Mouse (Mus musculus) activated CD4-positive, CD25-positive, alpha-beta regulatory T cell, adult 4 months (primary cell): ENCODE results near the gene Pcca. TPM values are rescaled to one million over a fixed set of nuclear protein-coding genes. Genes with fewer than 3 reads are reported as not detected.

Source experiments
- ATAC-seq: one replicate; pipeline ENCODE4 v1.8.0; 2017
- polyA plus RNA-seq, 2 experiments: library from polyadenylated mRNA; unstranded; fragments of 100-300 nt; shearing (Covaris generic); gene quantifications; one replicate each; pipeline ENCODE4 v1.2.1; 2017

Pcca gene
- polyA plus RNA-seq, 2 experiments from 2014 or later: 11.5 to 19.5 TPM

DNA sequence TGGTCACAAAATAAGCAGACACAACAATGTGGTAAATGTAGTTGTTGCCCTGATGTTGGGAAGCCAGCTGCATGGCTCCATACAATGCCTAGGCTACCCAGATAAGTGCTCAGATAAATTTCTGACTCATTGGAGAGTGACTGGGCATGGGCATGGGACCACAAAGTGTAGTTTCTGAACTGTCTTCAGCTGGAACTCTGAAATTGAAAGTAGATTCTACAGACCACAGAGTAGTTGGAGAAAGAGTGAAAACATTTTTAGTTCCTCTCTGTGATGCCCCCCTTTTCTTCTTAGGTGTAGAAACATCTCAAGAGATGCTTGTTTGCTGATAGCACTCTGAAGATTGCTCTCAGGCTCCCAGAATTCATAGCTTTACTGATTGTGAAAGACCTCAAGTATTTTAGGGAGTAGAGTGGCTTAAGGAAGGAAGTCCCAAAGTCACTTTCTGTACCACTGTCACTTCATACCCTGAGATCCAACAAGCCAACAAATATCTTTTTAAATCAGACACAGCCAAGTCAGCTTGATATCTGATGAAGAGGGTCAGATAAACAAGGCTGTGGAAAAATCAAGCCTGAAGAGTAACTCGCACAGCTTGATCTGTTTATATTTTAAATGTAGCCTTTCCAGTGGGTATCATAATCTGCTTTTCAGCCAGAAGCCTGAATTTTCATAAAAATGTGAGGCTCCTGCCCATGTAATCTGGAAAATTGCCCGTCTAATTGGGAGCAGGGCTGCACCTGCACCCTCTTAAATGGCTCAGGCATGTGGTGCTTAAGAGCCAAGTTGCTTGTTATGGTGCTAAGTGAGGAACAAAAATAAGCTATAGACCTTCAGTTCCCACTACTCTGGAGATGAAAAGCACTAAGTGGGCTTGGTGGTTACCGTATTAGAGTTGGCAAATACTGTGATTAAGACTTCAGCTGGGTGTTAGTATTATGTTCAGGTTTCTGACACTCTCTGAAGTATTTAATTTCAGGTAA, 214.0 kb downstream of the Pcca start:
- ATAC-seq: no peak

DNA sequence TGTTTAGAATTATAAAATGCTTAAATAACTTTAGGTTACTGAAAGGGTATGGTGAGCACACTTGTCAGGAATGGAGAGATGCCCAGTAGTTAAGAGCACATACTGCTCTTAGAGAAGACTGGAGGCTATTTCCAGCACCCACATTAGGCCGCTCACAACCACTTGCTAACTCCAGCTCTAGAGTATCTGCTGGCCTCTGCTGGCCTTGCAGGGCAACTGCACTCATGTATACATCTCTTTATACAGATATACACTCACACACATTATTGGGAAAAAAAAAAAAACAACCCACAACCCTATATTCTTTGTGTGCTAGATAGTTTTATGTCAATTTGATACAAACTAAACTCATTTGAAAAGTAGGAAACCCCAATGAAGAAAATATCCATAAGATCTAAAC, 217.4 kb downstream of the Pcca start:
- ATAC-seq: no peak

DNA sequence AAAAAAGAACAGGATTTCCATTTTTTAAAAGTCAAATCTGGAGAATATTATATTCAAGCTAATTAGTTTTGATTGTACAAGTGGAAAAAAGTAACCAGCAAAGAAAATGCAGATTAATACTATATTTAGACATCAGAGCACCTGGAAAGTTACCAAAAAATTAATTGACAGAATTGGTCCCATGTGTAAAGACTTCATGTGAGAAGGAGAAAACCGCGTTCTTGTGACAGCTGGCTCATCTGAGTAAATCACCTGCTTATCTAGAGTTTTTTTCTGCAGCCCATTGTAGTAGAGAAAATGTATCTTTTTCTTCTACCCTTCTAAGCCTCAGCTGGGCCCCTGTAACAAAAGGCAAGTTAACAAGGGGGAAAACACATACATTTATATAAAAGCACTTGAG, 219.2 kb downstream of the Pcca start:
- ATAC-seq: no peak

DNA sequence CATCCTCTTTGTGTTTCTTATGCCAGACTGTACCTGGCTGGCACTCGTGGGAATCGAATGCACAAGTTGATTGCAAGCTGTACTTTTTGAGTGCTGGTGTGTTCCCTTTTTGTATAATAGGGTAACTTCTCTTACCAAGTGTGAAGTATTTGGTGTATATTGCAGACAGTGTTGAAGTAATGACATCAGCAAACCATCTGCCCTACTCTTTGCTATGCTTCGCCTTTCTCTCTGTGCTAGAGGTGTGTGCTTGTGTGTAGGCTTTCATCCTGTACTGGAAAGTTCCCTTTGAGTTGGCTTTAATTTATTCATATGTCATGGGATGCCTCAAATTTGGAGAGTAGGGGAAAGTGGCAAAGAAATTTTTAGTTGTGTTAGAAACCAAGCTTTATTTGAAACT, 220.2 kb downstream of the Pcca start:
- no peak for ATAC-seq

DNA sequence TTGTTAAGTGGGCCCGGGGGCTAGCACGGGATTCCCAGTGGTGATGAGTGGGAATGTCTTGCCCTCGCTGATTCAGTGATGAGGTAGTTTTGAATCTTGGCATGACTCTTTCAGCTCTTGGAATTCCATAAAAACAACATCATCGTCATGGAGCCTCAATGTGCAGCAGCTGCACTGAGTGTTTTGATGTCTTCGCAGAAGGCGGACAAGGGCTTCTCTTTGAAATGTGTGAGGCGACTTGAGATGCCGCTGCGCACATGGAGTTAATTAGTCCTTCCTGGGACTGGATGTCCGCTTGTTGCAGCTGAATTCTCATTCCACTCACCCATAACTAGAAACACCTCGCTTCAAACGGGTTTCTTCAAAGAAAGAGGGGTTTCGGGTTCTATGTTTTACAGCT, 221.4 kb downstream of the Pcca start:
- no peak for ATAC-seq

DNA sequence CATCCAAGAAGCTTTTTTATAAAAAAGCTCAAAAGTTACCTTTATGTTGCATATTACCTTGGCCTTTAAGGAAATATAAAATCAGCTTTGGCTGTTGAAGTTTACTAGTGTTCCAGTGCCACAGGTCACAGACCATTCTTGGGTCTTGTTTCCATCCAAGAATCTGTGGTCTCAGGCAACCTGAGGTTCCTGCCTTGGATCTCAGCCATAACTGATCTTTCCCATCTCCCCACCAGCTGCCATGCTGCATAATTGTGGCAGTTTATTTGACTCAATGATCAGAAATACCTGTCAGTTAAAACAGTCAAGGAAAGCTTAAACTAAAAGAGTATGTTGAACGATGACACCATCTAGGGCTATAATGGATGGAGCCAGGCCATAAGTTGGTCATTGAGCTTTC, 222.5 kb downstream of the Pcca start:
- ATAC-seq: no peak

DNA sequence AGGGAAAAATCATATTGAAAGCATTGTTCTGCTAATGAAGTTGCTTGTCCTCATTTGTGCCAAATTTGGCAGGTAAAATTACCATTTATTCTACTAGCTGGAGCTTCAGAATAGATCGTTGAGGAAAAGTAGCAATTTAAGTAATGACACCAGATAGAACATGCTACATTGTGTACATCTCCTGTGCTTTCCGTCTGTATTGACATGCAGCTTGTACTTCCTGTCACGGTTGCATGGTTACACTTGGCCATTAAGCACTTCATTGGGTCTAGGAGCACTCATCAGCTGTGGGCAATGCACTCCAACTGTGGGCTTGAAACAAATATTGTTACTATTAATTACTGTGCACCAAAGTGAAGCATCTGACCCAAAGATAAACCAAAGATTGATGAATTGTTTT, 225.8 kb downstream of the Pcca start:
- no peak for ATAC-seq

DNA sequence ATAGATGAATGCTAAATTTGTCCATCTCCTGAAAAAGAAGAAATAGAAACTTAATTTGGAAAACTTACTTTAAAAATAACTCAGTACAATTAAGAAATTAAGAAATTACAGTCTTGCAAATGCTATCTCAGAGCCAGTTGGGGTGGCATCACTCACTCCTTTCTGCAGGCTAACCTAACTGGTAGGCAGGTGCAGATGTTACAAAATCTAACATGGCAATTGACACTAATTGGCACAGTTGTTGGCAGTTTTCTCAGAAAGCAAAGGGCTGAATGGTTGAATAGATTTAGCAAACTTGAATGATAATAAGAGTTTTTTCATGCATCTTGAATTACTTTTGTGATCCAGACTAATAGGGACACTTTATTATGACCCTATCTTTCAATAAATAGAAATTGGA, 226.7 kb downstream of the Pcca start:
- no peak for ATAC-seq

DNA sequence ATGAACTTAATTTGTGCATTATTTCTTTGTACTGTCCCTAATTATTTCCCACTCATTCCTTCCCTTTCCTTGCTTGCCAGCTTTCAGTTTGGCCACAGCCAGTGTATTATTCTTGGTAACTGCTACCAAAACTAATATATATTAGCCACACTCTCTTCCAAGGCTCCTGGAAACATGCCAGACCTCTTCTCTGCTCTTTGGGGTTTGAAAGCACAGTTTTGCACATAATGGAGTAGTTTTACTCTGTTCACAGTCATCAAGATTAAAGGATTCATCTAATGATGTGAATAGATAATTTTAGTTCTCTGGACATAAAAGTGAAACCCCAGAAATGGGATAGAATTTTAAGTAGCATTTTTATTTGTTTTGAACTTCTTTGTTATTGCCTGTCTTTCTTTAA, 228.5 kb downstream of the Pcca start:
- no peak for ATAC-seq

DNA sequence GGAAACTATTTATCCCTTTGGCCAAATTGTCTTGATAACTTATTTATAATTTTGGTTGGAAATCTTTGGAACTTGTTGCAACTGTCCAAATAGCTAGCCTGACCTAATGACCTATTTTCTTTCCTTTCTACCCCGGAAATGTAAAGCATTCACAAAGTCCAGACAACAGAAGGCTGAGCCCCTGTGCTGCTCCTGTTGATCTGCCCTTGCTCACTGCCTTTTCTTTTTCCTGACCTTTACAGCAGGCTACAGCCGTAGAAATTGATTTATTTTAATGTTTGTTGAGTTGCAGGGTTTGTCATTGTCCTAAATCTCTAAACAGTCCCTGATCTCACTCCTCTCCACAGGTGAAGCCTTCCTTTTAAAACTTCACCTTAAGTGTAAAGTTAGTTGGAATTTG, 231.8 kb downstream of the Pcca start:
- no peak for ATAC-seq

DNA sequence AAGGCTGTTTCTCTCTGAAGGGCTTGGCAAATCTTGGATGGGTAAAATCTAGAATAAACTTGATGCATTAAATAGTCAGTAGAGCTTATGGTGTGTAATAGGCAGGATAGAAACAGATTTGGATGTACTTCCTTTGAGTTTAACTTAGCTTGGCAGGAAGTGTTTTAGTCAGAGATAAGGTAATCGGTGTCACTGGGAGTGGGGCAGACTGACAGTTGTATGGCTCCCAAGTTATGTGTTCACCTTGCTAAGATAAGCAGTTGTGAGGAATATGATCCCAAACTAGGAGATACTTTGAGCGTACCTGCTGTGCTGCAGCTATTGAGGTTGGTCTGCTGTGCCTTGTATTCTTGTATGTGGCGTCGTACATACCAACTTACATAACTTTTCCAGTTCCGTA, 232.3 kb downstream of the Pcca start:
- no peak for ATAC-seq

DNA sequence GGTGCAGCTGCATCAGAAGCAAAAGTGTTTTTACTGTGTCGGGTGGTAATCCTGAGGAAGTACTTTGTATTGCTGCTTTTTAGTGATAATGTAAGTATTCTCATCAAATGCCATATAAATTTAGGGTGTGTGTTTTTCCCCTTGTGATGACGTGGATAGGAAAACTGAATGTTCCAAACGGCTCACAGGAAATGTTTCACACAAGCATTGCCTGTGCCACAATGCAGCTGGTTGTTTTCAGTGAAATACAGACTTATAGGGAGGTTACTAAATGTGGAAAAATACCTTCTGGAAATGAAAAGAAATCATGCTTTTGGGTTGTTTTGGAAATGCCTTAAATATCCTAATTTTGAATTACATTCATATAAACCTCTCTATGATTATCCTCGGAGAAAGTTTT, 250.6 kb downstream of the Pcca start:
- no peak for ATAC-seq

DNA sequence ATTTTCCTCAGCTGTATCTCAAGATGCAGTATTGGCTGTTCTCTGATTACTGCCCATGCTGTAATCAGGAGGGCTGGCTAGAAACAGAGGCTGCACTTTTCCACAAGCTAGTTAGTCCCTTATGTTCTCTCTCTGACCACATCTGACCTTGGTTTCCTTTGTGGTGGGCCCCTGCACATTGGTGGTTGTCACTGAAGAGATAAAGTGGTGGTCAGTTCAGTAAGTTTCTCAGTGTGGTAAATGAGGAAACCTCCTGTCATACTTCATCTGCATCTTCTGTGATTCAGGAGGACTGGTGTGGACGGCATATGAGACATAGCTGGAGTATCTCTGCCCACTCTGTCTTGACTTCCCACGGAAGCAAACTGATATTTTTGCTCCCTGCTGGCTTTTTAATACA, 254.1 kb downstream of the Pcca start:
- ATAC-seq: no peak

DNA sequence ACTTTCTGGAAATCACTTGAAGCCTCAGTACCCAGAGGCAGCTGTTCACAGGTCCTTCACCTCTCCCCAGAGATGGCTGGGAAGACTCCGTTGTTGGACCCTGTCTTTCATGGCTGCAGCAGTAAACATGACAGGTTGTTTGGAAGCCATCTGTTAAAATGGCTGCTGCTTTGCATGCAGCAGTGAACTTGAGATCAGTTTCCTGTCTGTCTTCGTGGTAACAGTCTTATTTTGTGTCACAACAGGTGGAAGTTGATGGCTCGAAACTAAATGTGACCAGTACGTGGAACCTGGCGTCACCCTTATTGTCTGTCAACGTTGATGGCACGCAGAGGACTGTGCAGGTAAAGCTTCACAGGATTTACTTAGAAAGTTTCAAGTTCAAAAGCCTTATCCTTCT, 256.0 kb downstream of the Pcca start:
- ATAC-seq: no peak

DNA sequence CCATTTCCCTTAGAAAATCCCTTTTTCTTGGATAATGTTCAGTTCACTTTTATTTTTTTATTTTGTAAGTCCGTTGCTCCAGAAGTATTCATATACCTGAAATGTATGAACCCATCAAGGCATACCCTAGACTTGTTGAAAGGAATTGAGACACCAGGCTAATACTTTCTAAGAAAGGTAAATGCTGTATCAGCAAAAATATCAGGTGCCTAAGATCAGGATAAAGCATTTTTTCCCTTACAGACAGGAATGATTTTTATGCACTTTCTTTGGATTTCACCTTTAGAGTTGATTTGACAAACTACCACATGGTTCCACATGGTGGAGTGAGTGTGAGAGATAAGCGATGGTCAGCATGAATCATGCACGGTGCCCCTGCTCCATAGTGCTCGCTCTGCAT, 259.2 kb downstream of the Pcca start:
- no peak for ATAC-seq

DNA sequence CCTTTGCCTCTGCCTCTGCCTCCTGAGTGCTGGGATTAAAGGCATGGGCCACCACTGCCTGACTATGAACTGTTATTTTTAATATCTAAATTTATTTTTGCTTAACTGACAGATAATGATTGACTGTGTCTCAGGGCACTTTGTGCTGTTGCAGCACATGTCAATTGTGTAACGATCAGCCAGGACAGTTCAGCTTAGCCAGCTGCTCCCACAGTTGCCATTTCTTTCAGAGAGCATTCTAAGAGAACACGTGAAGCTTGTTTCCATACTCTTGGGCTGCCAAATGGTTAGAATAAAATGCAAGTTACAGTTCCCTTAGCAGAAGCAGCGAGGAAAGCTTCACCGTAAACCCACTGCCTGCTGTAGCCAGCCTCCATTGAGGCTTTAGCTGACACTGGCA, 266.2 kb downstream of the Pcca start:
- ATAC-seq: no peak

DNA sequence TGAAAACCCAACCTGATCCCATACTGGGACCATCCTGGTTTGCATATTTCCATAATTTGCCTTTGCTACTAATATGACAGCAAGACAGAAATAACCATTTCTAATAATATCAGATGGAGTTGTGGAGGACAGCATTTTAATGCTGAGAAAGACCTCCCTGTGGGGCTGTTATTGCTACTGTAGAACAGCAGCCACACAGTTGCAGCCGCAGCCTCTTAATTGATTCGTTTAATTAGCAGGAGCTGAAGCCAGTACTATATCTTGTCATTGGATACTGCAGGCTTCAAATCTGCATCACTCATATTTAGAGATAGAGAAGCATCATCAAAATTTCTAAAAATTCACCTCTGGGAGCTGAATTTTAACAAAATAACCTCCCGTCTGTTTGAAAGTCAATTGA, 286.9 kb downstream of the Pcca start:
- ATAC-seq: no peak

DNA sequence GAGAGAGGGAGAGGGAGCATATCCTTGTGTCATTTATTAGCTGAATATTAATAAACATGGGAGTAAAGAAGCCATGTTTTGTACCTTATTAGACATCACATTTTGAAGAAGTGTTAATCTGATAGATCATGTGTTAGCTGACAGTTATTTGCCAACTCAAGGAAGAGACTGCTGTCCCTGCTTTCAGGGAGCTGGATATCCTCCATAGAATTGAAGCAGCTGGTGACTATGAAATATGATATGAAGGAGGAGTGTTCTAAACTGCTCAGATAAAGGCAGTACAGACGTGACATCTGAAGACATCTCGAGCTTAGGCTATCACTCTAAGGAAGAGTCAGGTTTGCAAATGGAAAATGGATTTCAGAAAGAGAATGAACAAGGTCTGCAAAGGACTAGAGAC, 289.7 kb downstream of the Pcca start:
- no peak for ATAC-seq

DNA sequence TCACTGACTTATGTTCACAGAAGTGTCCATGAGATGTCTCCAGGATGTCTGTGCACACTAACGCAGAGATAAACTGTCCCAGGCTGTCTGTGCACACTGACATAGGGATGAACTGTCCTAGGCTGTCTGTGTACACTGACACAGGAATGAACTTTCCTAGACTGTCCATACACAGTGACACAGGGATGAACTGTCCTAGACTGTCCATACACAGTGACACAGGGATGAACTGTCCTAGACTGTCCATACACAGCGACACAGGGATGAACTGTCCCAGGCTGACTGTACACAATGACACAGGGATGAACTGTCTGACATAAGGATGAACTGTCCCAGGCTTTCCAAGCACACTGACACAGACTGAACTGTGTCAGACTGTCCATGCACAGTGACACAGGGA, 291.3 kb downstream of the Pcca start:
- ATAC-seq: no peak

DNA sequence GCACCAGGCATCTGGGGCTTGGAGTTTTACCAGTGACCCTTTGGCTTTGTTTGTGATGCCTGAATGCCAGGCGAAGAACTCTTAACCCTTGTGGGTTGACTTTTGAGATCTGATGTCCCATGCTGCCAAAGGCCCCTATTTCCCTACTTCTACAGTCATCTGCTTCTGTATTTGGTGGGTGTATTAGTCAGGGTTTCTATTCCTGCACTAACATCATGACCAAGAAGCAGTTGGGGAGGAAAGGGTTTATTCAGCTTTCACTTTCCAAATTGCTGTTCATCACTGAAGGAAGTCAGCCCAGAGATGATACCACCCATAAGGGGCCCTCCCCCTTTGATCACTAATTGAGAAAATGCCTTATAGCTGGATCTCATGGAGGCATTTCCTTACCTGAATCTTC, 296.3 kb downstream of the Pcca start:
- ATAC-seq: peak; percentile 84

DNA sequence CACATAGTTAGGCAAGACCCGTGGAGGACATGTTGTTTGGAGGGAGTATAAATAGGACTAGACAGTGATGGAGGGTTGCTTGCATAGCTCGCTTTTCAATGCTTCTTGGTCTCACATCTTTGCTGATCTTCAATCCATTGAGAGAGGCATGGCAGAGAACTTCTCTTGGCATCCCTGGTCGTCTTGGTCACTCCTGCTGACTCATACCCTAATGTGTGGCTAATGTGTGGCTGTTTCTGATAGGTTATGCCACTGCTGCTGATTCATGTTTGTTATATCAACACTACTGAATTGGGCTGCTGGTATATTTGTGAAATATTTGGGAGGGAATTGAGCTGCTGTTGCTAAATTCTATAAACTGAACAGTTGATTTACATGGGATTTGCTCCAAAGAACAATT, 299.5 kb downstream of the Pcca start:
- no peak for ATAC-seq

DNA sequence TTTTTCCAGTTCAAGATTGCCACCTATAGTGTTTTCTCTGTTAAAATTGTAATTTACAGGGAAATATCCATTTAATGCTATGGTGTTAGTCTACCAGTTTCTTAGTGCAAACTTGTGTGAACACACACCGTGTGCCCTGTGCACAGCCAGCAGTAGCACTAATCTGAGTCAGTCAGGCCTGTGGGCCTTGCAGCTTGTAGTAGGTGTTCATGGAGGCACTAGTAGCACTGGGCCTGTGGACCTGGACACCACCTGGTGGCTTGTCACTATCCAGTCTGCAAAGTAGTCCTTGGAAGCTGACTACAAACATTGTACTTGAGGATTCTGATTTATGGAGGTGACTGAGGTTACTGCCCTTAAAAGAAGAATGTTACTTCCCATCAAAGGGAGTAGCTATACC, 300.6 kb downstream of the Pcca start:
- no peak for ATAC-seq

DNA sequence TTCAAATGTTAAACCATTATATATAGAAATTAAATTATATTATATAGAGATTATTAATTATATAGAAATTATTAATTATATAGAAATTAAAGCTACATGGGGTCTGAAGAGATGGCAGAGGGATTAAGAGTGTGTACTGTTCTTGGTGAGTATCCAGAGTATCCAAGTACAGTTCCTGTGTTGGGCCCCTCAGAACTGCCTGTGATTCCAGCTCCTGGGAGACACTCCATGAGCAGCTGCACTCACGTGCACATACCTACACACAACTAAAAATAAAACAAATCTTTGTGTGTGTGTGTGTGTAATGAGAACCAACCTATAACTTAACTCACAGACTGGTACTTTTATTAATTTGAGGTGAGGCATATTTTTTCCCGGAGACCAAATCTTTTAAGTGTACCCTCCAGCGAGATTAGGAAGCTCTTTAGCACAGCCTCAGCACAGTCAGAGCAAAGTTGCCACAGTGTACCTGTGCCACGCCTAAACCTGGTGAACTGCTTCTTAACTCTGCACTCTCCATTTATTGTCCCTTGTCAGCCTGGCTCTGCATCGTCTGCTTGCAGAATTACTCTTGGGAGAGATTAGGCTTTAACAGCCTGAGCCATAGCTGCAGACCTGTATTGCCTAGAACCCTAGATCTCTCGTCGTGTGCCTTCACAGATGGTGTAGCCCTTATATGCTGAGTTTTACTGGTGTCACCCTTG, 301.5 kb downstream of the Pcca start:
- no peak for ATAC-seq

DNA sequence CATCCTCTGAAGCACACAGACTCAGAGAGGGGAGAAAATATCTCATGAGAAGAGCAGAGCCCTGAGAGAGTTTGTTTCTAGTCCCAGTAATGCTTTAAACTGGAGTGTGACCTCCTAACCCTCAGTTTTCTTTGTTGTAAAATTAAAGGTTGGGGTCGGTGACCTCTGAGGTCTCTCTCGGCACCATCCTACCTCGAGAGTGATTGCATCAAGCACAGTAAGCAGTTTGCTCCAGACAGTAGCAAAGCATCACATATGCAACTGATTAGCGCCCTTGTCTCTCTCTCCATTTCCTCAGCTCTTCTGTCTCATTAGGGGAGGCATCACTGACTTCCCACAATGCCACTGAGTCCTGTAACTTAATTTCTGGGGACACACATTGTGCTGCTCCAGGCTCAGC, 302.1 kb downstream of the Pcca start:
- no peak for ATAC-seq
